Mouse (Mus musculus): Measurements from ENCODE around the gene Vmn1r5. TPM values are rescaled to one million over a fixed set of nuclear protein-coding genes. Genes with fewer than 3 reads are reported as not detected.
"Not testable (repeated sequence)": the region's sequence is repeated elsewhere in the genome, so short reads cannot be mapped to it uniquely, and the experiment has no call there.

Vmn1r5 gene
- polyA plus RNA-seq, 1 experiment from 2014 or later: not detected

DNA sequence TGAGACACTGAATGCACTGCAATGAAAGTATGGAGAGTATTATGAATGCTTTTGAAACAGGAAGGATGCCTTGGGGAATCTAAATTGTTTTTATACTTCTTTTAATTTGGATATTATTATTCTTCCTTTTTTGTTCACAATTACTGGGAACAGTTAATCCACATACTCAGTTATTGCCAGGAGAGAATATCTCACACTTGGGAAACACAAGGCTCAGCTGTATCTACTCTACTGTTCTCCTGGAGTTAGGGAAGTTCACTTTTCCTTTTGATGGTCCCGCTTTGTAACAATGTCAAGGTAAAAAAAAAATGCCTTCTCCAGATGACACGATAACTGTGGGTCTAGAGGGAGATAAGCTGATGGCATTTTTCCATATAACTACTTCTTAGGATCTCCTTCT lies 26.9 kb downstream of the Vmn1r5 start, which contains the start of gene Vmn1r6:
Gene Vmn1r6 (plus strand): TSS at position 301 of the 400 bp plus-strand sequence.
- DNase-seq: no peak

DNA sequence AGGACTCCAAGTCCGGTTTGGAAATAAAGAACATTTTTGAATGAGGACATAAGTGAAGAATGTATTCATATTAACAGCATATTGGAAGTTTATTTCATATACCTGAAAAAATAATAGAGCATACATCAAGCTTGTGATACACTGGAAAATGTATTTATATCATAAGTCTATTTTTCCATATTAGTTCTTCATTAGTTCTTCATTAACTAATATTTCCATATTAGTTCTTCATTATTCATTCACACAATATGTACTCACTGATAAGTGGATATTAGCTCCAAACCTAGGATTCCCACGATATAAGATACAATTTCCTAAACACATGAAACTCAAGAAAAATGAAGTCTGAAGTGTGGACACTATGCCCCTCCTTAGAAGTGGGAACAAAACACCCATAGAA lies 55.2 kb downstream of the Vmn1r5 start, which contains the start of gene Vmn1r7:
Gene Vmn1r7 (minus strand): TSS at position 101 of the 400 bp plus-strand sequence.
- not testable (repeated sequence) for H3K9ac ChIP-seq

More for the DNA sequence above, 26.9 kb downstream of the Vmn1r5 start, which contains the start of gene Vmn1r6:
- no peak for TF ChIP-seq CTCF (IDR thresholded peaks at IDR 0.05; ENCODE audit: low read depth)
- H3K4me2 ChIP-seq: no peak within 1 kb of the TSS
- ATAC-seq (ENCODE audit: insufficient read depth): no peak
- H3K9me3 ChIP-seq (ENCODE audit: low read depth, low read length): no peaks in the 10 kb centered on the region
- WGBS: 61% methylated on average over 2 of the region's 2 CpGs
- no peak within 1 kb of the TSS for H3K4me3 ChIP-seq (ENCODE audit: low read depth, low read length)
- H3K4me1 ChIP-seq (ENCODE audit: insufficient read depth): no peaks in the 10 kb centered on the region
- no peak within 1 kb of the TSS for H3K9ac ChIP-seq
- no peak within 1 kb of the TSS for H3K27ac ChIP-seq (ENCODE audit: low read depth)
- no peaks in the 10 kb centered on the region for H3K27me3 ChIP-seq (ENCODE audit: insufficient read depth, low read length)
- H3K36me3 ChIP-seq (ENCODE audit: insufficient read depth): no peaks in the 10 kb centered on the region

DNA sequence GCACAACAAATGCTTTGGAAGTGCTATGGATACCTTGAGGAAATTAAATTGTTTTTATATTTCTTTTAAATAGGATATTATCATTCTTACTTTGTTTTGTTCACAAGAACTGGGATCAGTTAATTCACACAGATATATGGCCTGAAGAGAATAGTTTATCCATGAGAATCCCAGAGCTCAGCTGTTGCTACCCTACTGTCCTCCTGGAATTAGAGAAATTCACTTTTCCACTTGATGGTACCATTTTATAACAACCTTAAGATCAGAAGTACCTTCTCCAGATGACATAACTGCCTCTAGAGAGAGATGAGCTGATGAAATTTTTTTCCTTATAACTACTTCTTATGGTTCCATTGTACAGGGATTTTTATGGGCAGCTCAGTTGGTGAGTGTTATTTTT lies 61.9 kb downstream of the Vmn1r5 start, which contains the start of gene Vmn1r8:
Gene Vmn1r8 (plus strand): TSS at position 301 of the 400 bp plus-strand sequence.
- H3K4me3 ChIP-seq (ENCODE audit: low read depth, low read length): no peak within 1 kb of the TSS
- H3K9ac ChIP-seq: no peak within 1 kb of the TSS
- ATAC-seq (ENCODE audit: insufficient read depth) (no peak), DNase-seq (no peak)
- no peaks in the 10 kb centered on the region for H3K9me3 ChIP-seq (ENCODE audit: low read depth, low read length)
- H3K27me3 ChIP-seq (ENCODE audit: insufficient read depth, low read length): no peaks in the 10 kb centered on the region
- H3K36me3 ChIP-seq (ENCODE audit: insufficient read depth): no peaks in the 10 kb centered on the region
- TF ChIP-seq CTCF (IDR thresholded peaks at IDR 0.05; ENCODE audit: low read depth): no peak
- H3K4me1 ChIP-seq (ENCODE audit: insufficient read depth): no peaks in the 10 kb centered on the region
- no peak within 1 kb of the TSS for H3K27ac ChIP-seq (ENCODE audit: low read depth)
- no peak within 1 kb of the TSS for H3K4me2 ChIP-seq

More for the DNA sequence above, 55.2 kb downstream of the Vmn1r5 start, which contains the start of gene Vmn1r7:
- ATAC-seq (ENCODE audit: insufficient read depth); H3K27ac ChIP-seq (ENCODE audit: low read depth); DNase-seq; H3K4me2 ChIP-seq; H3K36me3 ChIP-seq (ENCODE audit: insufficient read depth); H3K4me1 ChIP-seq (ENCODE audit: insufficient read depth); H3K27me3 ChIP-seq (ENCODE audit: insufficient read depth, low read length); H3K9me3 ChIP-seq (ENCODE audit: low read depth, low read length); H3K4me3 ChIP-seq (ENCODE audit: low read depth, low read length): not testable (repeated sequence)
- 84% methylated on average over 2 of the region's 2 CpGs for WGBS

DNA sequence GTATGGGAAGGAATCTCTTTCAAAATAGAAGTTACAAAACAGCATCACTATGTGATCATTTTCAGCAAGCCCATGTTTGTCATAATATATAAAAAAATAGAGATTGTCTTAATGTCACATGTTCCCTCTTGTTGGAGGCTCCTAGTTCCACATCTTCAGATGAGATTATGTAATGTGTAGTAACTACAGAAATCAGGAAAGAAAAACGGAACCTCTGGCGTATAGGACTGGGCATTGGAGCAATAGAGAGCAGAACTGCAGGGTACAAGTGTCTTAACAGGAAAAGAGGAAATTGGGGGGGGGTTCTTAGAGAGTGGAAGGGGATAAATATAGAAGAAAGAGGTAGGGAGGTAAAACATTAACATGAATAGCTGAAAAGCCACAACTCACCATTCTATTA lies 64.6 kb downstream of the Vmn1r5 start:
- ATAC-seq (ENCODE audit: insufficient read depth) (no peak), DNase-seq (no peak)
- no peaks in the 10 kb centered on the region for H3K27me3 ChIP-seq (ENCODE audit: insufficient read depth, low read length)
- no peak overlapping the region for H3K4me2 ChIP-seq
- no peak overlapping the region for H3K4me3 ChIP-seq (ENCODE audit: low read depth, low read length)
- no peaks in the 10 kb centered on the region for H3K4me1 ChIP-seq (ENCODE audit: insufficient read depth)
- H3K9ac ChIP-seq: no peak overlapping the region
- no peaks in the 10 kb centered on the region for H3K9me3 ChIP-seq (ENCODE audit: low read depth, low read length)
- no peak overlapping the region for H3K27ac ChIP-seq (ENCODE audit: low read depth)
- H3K36me3 ChIP-seq (ENCODE audit: insufficient read depth): no peaks in the 10 kb centered on the region
- 80% methylated on average over 2 of the region's 2 CpGs for WGBS
- TF ChIP-seq CTCF (IDR thresholded peaks at IDR 0.05; ENCODE audit: low read depth): no peak

Other genes with a start within 250 kb of the Vmn1r5 start
- 33.5 and 33.9 TPM in 2 replicates for gene Kbtbd2, start 172.5 kb upstream of the Vmn1r5 start, polyA plus RNA-seq (2014; fragmentation: Nextera tagmentation; extraction: Ambion mirVana)
- 178 and 186 TPM in 2 replicates for gene Fkbp9, start 138.2 kb upstream of the Vmn1r5 start, polyA plus RNA-seq (2014; fragmentation: Nextera tagmentation; extraction: Ambion mirVana)
- gene Nt5c3, start 46.3 kb upstream of the Vmn1r5 start, polyA plus RNA-seq (2014; fragmentation: Nextera tagmentation; extraction: Ambion mirVana): 60.7 and 63.3 TPM in 2 replicates
- gene Vmn1r4, start 46.3 kb upstream of the Vmn1r5 start, polyA plus RNA-seq (2014; fragmentation: Nextera tagmentation; extraction: Ambion mirVana): 0.12 and 0.20 TPM in 2 replicates
- not detected in 2 replicates for gene Vmn1r6, start 27.0 kb downstream of the Vmn1r5 start, polyA plus RNA-seq (2014; fragmentation: Nextera tagmentation; extraction: Ambion mirVana)
- gene Vmn1r7, start 55.1 kb downstream of the Vmn1r5 start, polyA plus RNA-seq (2014; fragmentation: Nextera tagmentation; extraction: Ambion mirVana): not detected in 2 replicates
- gene Vmn1r8, start 62.0 kb downstream of the Vmn1r5 start, polyA plus RNA-seq (2014; fragmentation: Nextera tagmentation; extraction: Ambion mirVana): not detected in 2 replicates
- not detected in 2 replicates for gene Vmn1r9, start 96.5 kb downstream of the Vmn1r5 start, polyA plus RNA-seq (2014; fragmentation: Nextera tagmentation; extraction: Ambion mirVana)
- not detected in 2 replicates for gene Vmn1r10, start 139.2 kb downstream of the Vmn1r5 start, polyA plus RNA-seq (2014; fragmentation: Nextera tagmentation; extraction: Ambion mirVana)
- not detected in 2 replicates for gene Vmn1r11, start 163.2 kb downstream of the Vmn1r5 start, polyA plus RNA-seq (2014; fragmentation: Nextera tagmentation; extraction: Ambion mirVana)
- gene Vmn1r12, start 186.6 kb downstream of the Vmn1r5 start, polyA plus RNA-seq (2014; fragmentation: Nextera tagmentation; extraction: Ambion mirVana): not detected in 2 replicates
- gene Vmn1r13, start 233.0 kb downstream of the Vmn1r5 start, polyA plus RNA-seq (2014; fragmentation: Nextera tagmentation; extraction: Ambion mirVana): not detected in 2 replicates

Data from lung, embryonic 14.5 days (tissue).